Mouse (Mus musculus) left cerebral cortex, adult 18-20 months (tissue): ENCODE results near the gene Tor4a. TPM values are rescaled to one million over a fixed set of nuclear protein-coding genes. Genes with fewer than 3 reads are reported as not detected.

Experiments used
- DNase-seq, 2 experiments: peaks; one replicate each; pipeline ENCODE4 v3.0.0; 2021 to 2022; ENCODE audit warnings: low spot score in 2 of 2, mixed read lengths in 1 of 2
- total RNA-seq, 2 experiments: library from RNA; stranded (reverse); gene quantifications; 2 replicates each; pipeline ENCODE4 v1.2.3; 2021

Gene Tor4a
- total RNA-seq, 2 experiments from 2014 or later, result 2.2 to 2.5 TPM

- no peak for DNase-seq
These were observed 24.9 kb downstream of the Tor4a start for GRCm38 (mm10) chr2:25171769-25172153.

- no peak for DNase-seq
These were observed 25.5 kb downstream of the Tor4a start for GRCm38 (mm10) chr2:25171101-25171768.

GRCm38 (mm10) chr2:25170326-25171100, 26.2 kb downstream of the Tor4a start:
- no peak for DNase-seq

GRCm38 (mm10) chr2:25169778-25170177, 26.9 kb downstream of the Tor4a start:
- DNase-seq, result no peak

- DNase-seq, result no peak
These were observed 28.1 kb downstream of the Tor4a start for GRCm38 (mm10) chr2:25168665-25168978.

- DNase-seq, result peak; percentile 37 to 41
These were observed 28.6 kb downstream of the Tor4a start for GRCm38 (mm10) chr2:25167919-25168664.

GRCm38 (mm10) chr2:25167481-25167880, 29.2 kb downstream of the Tor4a start:
- DNase-seq, result no peak

GRCm38 (mm10) chr2:25157655-25158054, 39.0 kb downstream of the Tor4a start:
- peak in 1 of 2 experiments; percentile 48 for DNase-seq

GRCm38 (mm10) chr2:25156990-25157389, 39.7 kb downstream of the Tor4a start:
- DNase-seq, result no peak

- DNase-seq, result no peak
These were observed 40.5 kb downstream of the Tor4a start for GRCm38 (mm10) chr2:25156177-25156576.

- DNase-seq, result no peak
These were observed 45.3 kb downstream of the Tor4a start for GRCm38 (mm10) chr2:25151280-25151956.

- DNase-seq, result no peak
These were observed 47.0 kb downstream of the Tor4a start for GRCm38 (mm10) chr2:25149643-25150042.

GRCm38 (mm10) chr2:25147892-25148291, 48.8 kb downstream of the Tor4a start:
- no peak for DNase-seq

GRCm38 (mm10) chr2:25147398-25147797, 49.3 kb downstream of the Tor4a start:
- no peak for DNase-seq

- no peak for DNase-seq
These were observed 51.3 kb downstream of the Tor4a start for GRCm38 (mm10) chr2:25145346-25145745.

Other genes with a start within 250 kb of the Tor4a start
- 10 to 100 TPM; 40.0 to 41.6 TPM for gene Zmynd19, start 247.1 kb downstream of the Tor4a start, total RNA-seq
- gene Dph7, start 234.5 kb downstream of the Tor4a start, total RNA-seq, result 10 to 100 TPM; 24.8 to 32.6 TPM
- 10 to 100 TPM; 77.8 to 85.6 TPM for gene Mrpl41, start 221.8 kb downstream of the Tor4a start, total RNA-seq
- 10 to 100 TPM; 15.6 to 19.5 TPM for gene Pnpla7, start 220.9 kb downstream of the Tor4a start, total RNA-seq
- gene Nsmf, start 142.5 kb downstream of the Tor4a start, total RNA-seq, result 100 to 1,000 TPM; 435 to 452 TPM
- not detected for gene Entpd8, start 116.6 kb downstream of the Tor4a start, total RNA-seq
- gene Noxa1, start 101.7 kb downstream of the Tor4a start, total RNA-seq, result not detected
- gene Nrarp, start 16.1 kb downstream of the Tor4a start, total RNA-seq, result 10 to 100 TPM; 19.2 to 23.9 TPM
- 10 to 100 TPM; 62.1 to 68.6 TPM for gene Nelfb, start 14.6 kb upstream of the Tor4a start, total RNA-seq
- under 1 TPM; 0.37 to 0.40 TPM for gene Stpg3, start 17.8 kb upstream of the Tor4a start, total RNA-seq
- gene Fam166a, start 21.9 kb upstream of the Tor4a start, total RNA-seq, result not detected
- gene Tubb4b, start 27.8 kb upstream of the Tor4a start, total RNA-seq, result 100 to 1,000 TPM; 358 to 360 TPM
- gene Slc34a3, start 37.5 kb upstream of the Tor4a start, total RNA-seq, result not detected
- gene Rnf224, start 39.9 kb upstream of the Tor4a start, total RNA-seq, result not detected
- 100 to 1,000 TPM; 252 to 262 TPM for gene Rnf208, start 45.4 kb upstream of the Tor4a start, total RNA-seq
- not detected for gene Cysrt1, start 45.6 kb upstream of the Tor4a start, total RNA-seq
- 1 to 10 TPM; 1.4 to 4.1 TPM for gene AL732309.1, start 50.0 kb upstream of the Tor4a start, total RNA-seq
- gene Tmem203, start 58.6 kb upstream of the Tor4a start, total RNA-seq, result 10 to 100 TPM; 31.8 to 37.8 TPM
- 10 to 100 TPM; 13.7 to 17.9 TPM for gene Tprn, start 65.7 kb upstream of the Tor4a start, total RNA-seq
- gene Ssna1, start 75.6 kb upstream of the Tor4a start, total RNA-seq, result 10 to 100 TPM; 57.6 to 70.5 TPM
- 10 to 100 TPM; 87.1 to 87.2 TPM for gene Anapc2, start 75.6 kb upstream of the Tor4a start, total RNA-seq
- gene Tmem210, start 91.3 kb upstream of the Tor4a start, total RNA-seq, result not detected
- not detected for gene Lrrc26, start 93.0 kb upstream of the Tor4a start, total RNA-seq
- gene Grin1, start 122.3 kb upstream of the Tor4a start, total RNA-seq, result 100 to 1,000 TPM; 393 to 402 TPM
- 10 to 100 TPM; 62.1 to 62.2 TPM for gene Man1b1, start 135.5 kb upstream of the Tor4a start, total RNA-seq
- 10 to 100 TPM; 30.4 to 38.7 TPM for gene Dpp7, start 159.5 kb upstream of the Tor4a start, total RNA-seq
- gene Uap1l1, start 168.8 kb upstream of the Tor4a start, total RNA-seq, result 10 to 100 TPM; 17.3 to 21.6 TPM
- gene Sapcd2, start 175.4 kb upstream of the Tor4a start, total RNA-seq, result 1 to 10 TPM; 1.4 to 1.8 TPM
- gene Entpd2, start 199.0 kb upstream of the Tor4a start, total RNA-seq, result 10 to 100 TPM; 13.6 to 13.8 TPM
- gene Npdc1, start 202.5 kb upstream of the Tor4a start, total RNA-seq, result 100 to 1,000 TPM; 328 to 341 TPM
- gene Fut7, start 226.4 kb upstream of the Tor4a start, total RNA-seq, result under 1 TPM; 0.21 to 0.56 TPM
- gene Abca2, start 231.8 kb upstream of the Tor4a start, total RNA-seq, result 100 to 1,000 TPM; 155 to 165 TPM